Mouse (Mus musculus) olfactory bulb, adult 2 months (tissue): Measurements from ENCODE around the gene Agpat1. TPM values are rescaled to one million over a fixed set of nuclear protein-coding genes. Genes with fewer than 3 reads are reported as not detected.

ENCODE experiments used
- H3K27ac ChIP-seq: fragments of 200-500 bp; 2 replicates; pipeline ENCODE4 v1.5.1; 2012; ENCODE audit warnings: low read depth, low read length; ENCODE audit not compliant: insufficient read depth
- H3K4me1 ChIP-seq: fragments of 200-500 bp; 2 replicates; pipeline ENCODE4 v1.6.1; 2012; ENCODE audit warnings: low read length; ENCODE audit not compliant: control insufficient read depth, insufficient read depth
- H3K4me3 ChIP-seq: fragments of 200-500 bp; 2 replicates; pipeline ENCODE4 v1.5.1; 2012; ENCODE audit warnings: mild to moderate bottlenecking, low read depth, low read length, moderate library complexity; ENCODE audit not compliant: insufficient read depth
- CTCF ChIP-seq: fragments of 200-500 bp; IDR thresholded peaks from 2 replicates; pipeline ENCODE4 v1.5.1; 2012; ENCODE audit warnings: low read depth, mild to moderate bottlenecking, low read length, moderate library complexity; ENCODE audit not compliant: insufficient read depth
- POLR2A ChIP-seq: fragments of 200-500 bp; IDR thresholded peaks from 2 replicates; pipeline ENCODE4 v1.6.1; 2012; ENCODE audit warnings: mild to moderate bottlenecking, low read depth, low read length, moderate library complexity; ENCODE audit not compliant: insufficient read depth
- WGBS: fragments of 180-500 bp; shearing (Covaris S2); methylation state at CpG from one replicate; pipeline ENCODE4 v1.1.7; 2018; 5-methylcytosine and 5-hydroxymethylcytosine counted together
- polyA plus RNA-seq: library from polyadenylated mRNA; stranded (reverse); fragments of >200 nt; gene quantifications from 2 replicates; pipeline ENCODE4 v1.2.4, GENCODE M21; 2012; ENCODE audit warnings: low replicate concordance; ENCODE audit not compliant: missing spikeins, insufficient read depth, insufficient read length

Agpat1 gene
- polyA plus RNA-seq, 1 experiment, result not detected

DNA sequence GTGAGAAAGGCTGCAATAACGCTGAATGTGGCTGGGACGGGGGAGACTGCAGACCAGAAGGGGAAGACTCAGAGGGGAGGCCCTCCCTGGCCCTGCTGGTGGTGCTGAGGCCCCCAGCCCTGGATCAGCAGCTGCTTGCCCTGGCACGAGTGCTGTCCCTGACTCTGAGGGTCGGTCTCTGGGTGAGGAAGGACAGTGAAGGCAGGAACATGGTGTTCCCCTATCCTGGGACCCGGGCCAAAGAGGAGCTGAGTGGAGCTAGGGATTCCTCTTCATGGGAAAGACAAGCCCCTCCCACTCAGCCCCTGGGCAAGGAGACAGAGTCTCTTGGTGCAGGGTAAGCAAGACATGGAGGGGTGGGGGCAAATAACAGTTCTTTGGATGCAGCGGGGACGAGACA is 20.7 kb upstream of the Agpat1 start:
- TF ChIP-seq CTCF (no peak), POLR2A (no peak)
- peaks cover 15% of the 10 kb centered on the region for H3K4me1 ChIP-seq
- no peak overlapping the region for H3K4me3 ChIP-seq
- WGBS, result 65% methylated on average over 7 of the region's 7 CpGs
- no peak overlapping the region for H3K27ac ChIP-seq

- no peak overlapping the region for H3K4me3 ChIP-seq
- TF ChIP-seq POLR2A (no peak), CTCF (no peak)
- H3K4me1 ChIP-seq, result peaks cover 15% of the 10 kb centered on the region
- WGBS, result 95% methylated on average over 8 of the region's 8 CpGs
- no peak overlapping the region for H3K27ac ChIP-seq
Measured at GRCm38 (mm10) chr17:34583819-34584218, 20.2 kb upstream of the Agpat1 start.

DNA sequence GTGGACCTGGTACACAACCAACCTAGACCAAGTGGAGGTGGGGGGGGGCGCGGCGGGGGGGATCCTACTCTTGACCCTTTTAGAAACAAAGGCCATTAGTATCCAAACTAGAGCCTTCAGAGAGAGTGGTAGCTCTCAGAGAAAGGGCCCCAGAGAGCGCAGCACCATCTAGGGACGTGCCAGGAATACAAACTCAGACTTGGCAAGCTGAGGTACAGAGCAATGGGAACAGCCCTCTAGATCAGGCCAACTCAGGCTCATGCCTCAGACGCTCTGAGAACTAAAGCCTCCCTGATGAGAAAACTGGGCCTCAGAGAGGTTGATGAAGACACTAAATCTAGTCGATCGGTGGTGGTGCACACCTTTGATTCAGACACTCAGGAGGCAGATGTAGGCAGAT is 18.9 kb upstream of the Agpat1 start:
- peaks cover 16% of the 10 kb centered on the region for H3K4me1 ChIP-seq
- no peak overlapping the region for H3K27ac ChIP-seq
- WGBS, result 73% methylated on average over 8 of the region's 8 CpGs
- H3K4me3 ChIP-seq, result no peak overlapping the region
- TF ChIP-seq CTCF (no peak), POLR2A (no peak)

GRCm38 (mm10) chr17:34585877-34586771 is 17.9 kb upstream of the Agpat1 start:
- TF ChIP-seq POLR2A, result no peak
- TF ChIP-seq CTCF, result no peak
- WGBS, result 21% methylated on average over 32 of the region's 32 CpGs
- Histone ChIP-seq H3K4me3 (peak overlapping the region; percentile 76), H3K4me1 (peaks cover 26% of the 10 kb centered on the region), H3K27ac (peak overlapping the region; percentile 96)

DNA sequence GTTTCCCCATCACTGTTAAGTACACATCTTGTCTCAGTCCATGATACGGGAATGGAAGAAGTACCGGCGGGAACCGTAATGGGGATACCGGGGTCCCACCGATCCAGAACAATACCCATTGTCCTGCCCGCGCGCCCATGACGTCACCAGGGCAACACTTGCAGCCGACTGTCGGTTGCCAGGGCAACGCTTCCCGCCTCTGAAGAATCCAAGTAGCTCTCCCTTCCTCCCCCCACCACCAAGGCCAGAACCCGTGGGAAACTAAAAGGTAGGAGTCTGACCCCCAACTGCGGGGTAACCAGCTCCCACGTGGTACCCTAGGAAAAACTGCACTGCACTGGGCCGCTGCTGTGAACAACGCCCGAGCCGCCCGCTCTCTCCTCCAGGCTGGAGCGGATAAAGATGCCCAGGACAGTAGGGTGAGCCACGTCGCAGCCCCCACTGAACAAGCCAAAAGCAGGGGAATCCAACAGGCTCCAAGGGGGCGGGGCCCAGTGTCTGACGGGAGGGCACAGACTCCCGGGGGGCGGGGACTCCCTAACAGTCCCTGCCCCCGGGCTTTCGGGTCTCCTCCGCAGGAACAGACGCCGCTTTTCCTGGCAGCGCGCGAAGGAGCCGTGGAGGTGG is 17.2 kb upstream of the Agpat1 start:
- H3K4me1 ChIP-seq, result peaks cover 33% of the 10 kb centered on the region
- TF ChIP-seq CTCF (no peak), POLR2A (no peak)
- WGBS, result under 1% methylated on average over 38 of the region's 38 CpGs
- peak overlapping the region; percentile 76 for H3K4me3 ChIP-seq
- peak overlapping the region; percentile 96 for H3K27ac ChIP-seq

DNA sequence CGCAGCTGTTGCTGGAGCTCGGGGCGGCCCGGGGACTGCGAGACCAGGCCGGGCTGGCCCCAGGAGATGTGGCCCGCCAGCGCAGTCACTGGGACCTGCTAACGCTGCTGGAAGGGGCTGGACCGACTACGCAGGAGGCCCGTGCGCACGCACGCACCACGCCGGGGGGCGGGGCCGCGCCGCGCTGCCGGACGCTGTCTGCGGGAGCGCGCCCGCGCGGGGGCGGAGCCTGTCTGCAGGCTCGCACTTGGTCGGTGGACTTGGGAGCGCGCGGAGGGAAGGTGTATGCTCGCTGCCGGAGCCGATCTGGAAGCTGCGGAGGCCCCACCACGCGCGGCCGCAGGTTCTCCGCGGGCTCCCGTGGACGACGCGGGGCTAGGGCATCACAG is 16.6 kb upstream of the Agpat1 start:
- Histone ChIP-seq H3K4me3 (peak overlapping the region; percentile 76), H3K4me1 (peaks cover 33% of the 10 kb centered on the region), H3K27ac (peak overlapping the region; percentile 96)
- TF ChIP-seq POLR2A (peak; percentile 99), CTCF (no peak)
- under 1% methylated on average over 49 of the region's 50 CpGs for WGBS

GRCm38 (mm10) chr17:34587814-34588213 is 16.2 kb upstream of the Agpat1 start:
- Histone ChIP-seq H3K4me1 (peaks cover 33% of the 10 kb centered on the region), H3K27ac (peak overlapping the region; percentile 95), H3K4me3 (peak overlapping the region; percentile 76)
- WGBS, result 2% methylated on average over 19 of the region's 19 CpGs
- TF ChIP-seq POLR2A (no peak), CTCF (no peak)

DNA sequence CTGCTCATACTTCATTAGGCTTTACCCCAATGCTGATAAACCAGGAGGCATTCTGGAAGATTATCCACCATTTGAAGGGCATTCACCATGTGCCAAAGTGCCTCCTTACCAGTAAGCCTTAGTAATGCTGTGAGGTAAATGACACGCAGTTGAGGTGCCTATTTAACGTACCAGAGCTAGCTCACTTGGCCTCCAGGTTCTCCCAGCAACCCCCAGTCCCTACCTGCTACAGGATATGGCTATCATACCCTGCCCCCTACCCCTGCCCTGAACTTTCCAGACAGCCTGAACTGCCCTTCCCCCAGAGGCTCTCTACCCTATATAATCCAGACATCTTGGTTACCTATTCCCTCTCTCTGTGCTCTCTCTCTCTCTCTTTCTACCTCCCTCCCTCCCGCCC is 15.3 kb upstream of the Agpat1 start:
- WGBS, result 85% methylated on average over 3 of the region's 3 CpGs
- TF ChIP-seq CTCF (no peak), POLR2A (no peak)
- Histone ChIP-seq H3K4me3 (no peak overlapping the region), H3K4me1 (peaks cover 38% of the 10 kb centered on the region), H3K27ac (no peak overlapping the region)

DNA sequence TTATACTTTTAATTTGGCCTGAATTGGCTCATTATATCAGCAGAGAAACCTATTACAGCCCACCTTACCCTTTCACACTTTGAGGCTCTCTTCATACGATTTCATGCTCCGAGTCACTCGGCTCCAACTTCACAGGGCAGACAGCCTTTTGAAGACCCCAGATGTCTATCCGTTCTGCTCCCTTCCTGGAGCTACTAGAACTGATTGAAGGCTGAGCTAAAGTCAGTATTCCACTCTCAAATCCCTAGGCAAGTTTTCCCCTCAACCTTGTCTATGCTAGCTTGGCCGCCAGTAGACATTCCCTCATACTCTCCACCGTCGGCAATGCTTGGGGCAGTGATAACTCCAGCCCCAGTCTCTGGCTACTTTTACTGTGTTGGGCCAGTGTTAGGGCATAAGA is 14.9 kb upstream of the Agpat1 start:
- Histone ChIP-seq H3K27ac (no peak overlapping the region), H3K4me3 (no peak overlapping the region), H3K4me1 (peaks cover 43% of the 10 kb centered on the region)
- 73% methylated on average over 7 of the region's 7 CpGs for WGBS
- TF ChIP-seq POLR2A (no peak), CTCF (no peak)
